Mouse (Mus musculus) G1E (cell line): Measurements from ENCODE around the gene Rora. TPM values are rescaled to one million over a fixed set of nuclear protein-coding genes. Genes with fewer than 3 reads are reported as not detected.

Experiments used
- ATAC-seq: 2 replicates; pipeline ENCODE4 v1.8.0; 2016; ENCODE audit warnings: mild to moderate bottlenecking; ENCODE audit not compliant: insufficient number of reproducible peaks, poor library complexity, low FRiP score, severe bottlenecking; ENCODE audit errors: extremely low read depth
- DNase-seq: peaks from one replicate; pipeline ENCODE4 v3.0.0; 2012; ENCODE audit warnings: low spot score
- H3K27me3 ChIP-seq: 2 replicates; pipeline ENCODE4 v1.6.1; 2012; ENCODE audit warnings: mild to moderate bottlenecking, low read length, inconsistent platforms; ENCODE audit not compliant: insufficient read depth
- H3K36me3 ChIP-seq: replicated peaks from 2 replicates; pipeline ENCODE3; 2012; ENCODE audit warnings: mild to moderate bottlenecking, inconsistent platforms
- H3K4me1 ChIP-seq: 2 replicates; pipeline ENCODE4 v1.6.1; 2012; ENCODE audit warnings: low read depth, low read length, inconsistent platforms, mixed read lengths; ENCODE audit not compliant: insufficient read depth
- H3K4me3 ChIP-seq: 2 replicates; pipeline ENCODE4 v1.5.1; 2012; ENCODE audit warnings: low read depth, mild to moderate bottlenecking, inconsistent platforms, low read length, moderate library complexity, mixed read lengths
- H3K9me3 ChIP-seq: replicated peaks from 2 replicates; pipeline ENCODE4 v1.6.1; 2012; ENCODE audit warnings: inconsistent platforms
- CTCF ChIP-seq: IDR thresholded peaks from 2 replicates; pipeline ENCODE4 v1.5.1; 2012; ENCODE audit warnings: low read depth, low read length, inconsistent platforms, mixed read lengths
- GATA1 ChIP-seq: IDR thresholded peaks from 2 replicates; pipeline ENCODE4 v1.6.1; 2012; ENCODE audit warnings: borderline replicate concordance, low read length, inconsistent platforms, mixed read lengths
- GATA2 ChIP-seq: IDR thresholded peaks from 2 replicates; pipeline ENCODE4 v1.6.1; 2012; ENCODE audit warnings: low read depth, low read length, inconsistent platforms, borderline replicate concordance
- POLR2AphosphoS5 ChIP-seq: IDR thresholded peaks from 2 replicates; pipeline ENCODE4 v1.6.1; 2012; ENCODE audit warnings: low read depth, low read length, inconsistent platforms; ENCODE audit not compliant: insufficient replicate concordance
- TAL1 ChIP-seq: conservative IDR thresholded peaks from 2 replicates; pipeline ENCODE4 v1.6.1; 2012; ENCODE audit warnings: low read depth, low read length, inconsistent platforms, mixed read lengths
- polyA plus RNA-seq: library from polyadenylated mRNA; stranded (reverse); fragments of >175 nt; gene quantifications from 2 replicates; pipeline ENCODE4 v1.2.3, GENCODE M21; 2012
- total RNA-seq, 2 experiments: library from RNA; stranded (forward) in 1 of 2; stranded (reverse) in 1 of 2; fragments of 200-1000 nt in 1 of 2; fragments of >200 nt in 1 of 2; fragmentation: Nextera tagmentation in 1 of 2; gene quantifications; 2 replicates each; pipeline ENCODE4 v1.2.3; 2014 to 2017

The Rora gene
- total and polyA plus RNA-seq, 3 experiments = 0.11 TPM; not detected in 2

- ATAC-seq (no peak), DNase-seq (no peak)
- H3K9me3 ChIP-seq = peaks cover 6% of the 10 kb centered on the region
- H3K4me1 ChIP-seq = no peaks in the 10 kb centered on the region
- no peaks in the 10 kb centered on the region for H3K36me3 ChIP-seq
- no peaks in the 10 kb centered on the region for H3K27me3 ChIP-seq
- H3K4me3 ChIP-seq = no peak overlapping the region
- TF ChIP-seq GATA2 = no peak
- no peak for TF ChIP-seq POLR2AphosphoS5
- no peak for TF ChIP-seq CTCF
- TF ChIP-seq TAL1 = no peak
- no peak for TF ChIP-seq GATA1
These were observed 616.8 kb downstream of the Rora start for GRCm38 (mm10) chr9:69270374-69270773.

GRCm38 (mm10) chr9:69270931-69271330 is 617.3 kb downstream of the Rora start:
- no peak for TF ChIP-seq TAL1
- no peak for TF ChIP-seq GATA2
- TF ChIP-seq POLR2AphosphoS5 = no peak
- TF ChIP-seq CTCF = no peak
- no peak for TF ChIP-seq GATA1
- no peak overlapping the region for H3K4me3 ChIP-seq
- no peaks in the 10 kb centered on the region for H3K27me3 ChIP-seq
- ATAC-seq = no peak
- no peak for DNase-seq
- no peaks in the 10 kb centered on the region for H3K36me3 ChIP-seq
- H3K4me1 ChIP-seq = no peaks in the 10 kb centered on the region
- peaks cover 6% of the 10 kb centered on the region for H3K9me3 ChIP-seq

DNA sequence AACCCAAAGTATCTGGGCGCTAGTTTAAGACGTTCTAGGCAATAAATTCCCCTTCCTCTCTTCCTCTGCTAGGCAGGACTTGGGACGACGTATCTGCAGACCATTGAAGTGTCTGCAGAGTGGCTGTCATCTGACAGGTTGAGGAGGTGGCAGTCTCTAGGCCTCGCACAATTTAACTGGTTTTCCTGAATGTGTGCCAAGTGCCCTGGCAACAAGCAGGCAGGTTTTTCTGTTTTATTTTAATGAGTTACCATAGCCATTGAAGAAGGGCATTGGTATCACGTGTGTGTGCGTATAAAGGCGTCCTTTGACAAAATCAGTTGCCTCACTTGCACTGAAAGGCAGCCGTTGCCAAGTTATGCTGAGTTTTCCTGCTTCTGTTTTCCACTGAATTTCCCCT is 619.3 kb downstream of the Rora start:
- DNase-seq (no peak), ATAC-seq (no peak)
- Histone ChIP-seq H3K4me3 (no peak overlapping the region), H3K4me1 (no peaks in the 10 kb centered on the region), H3K9me3 (peaks cover 16% of the 10 kb centered on the region), H3K27me3 (no peaks in the 10 kb centered on the region), H3K36me3 (no peaks in the 10 kb centered on the region)
- TF ChIP-seq CTCF (no peak), TAL1 (no peak), GATA1 (no peak), POLR2AphosphoS5 (no peak), GATA2 (no peak)

GRCm38 (mm10) chr9:69274766-69275485 is 621.3 kb downstream of the Rora start:
- Histone ChIP-seq H3K4me3 (no peak overlapping the region), H3K36me3 (no peaks in the 10 kb centered on the region), H3K27me3 (no peaks in the 10 kb centered on the region), H3K4me1 (no peaks in the 10 kb centered on the region), H3K9me3 (peaks cover 16% of the 10 kb centered on the region)
- TF ChIP-seq GATA1 (no peak), GATA2 (no peak), POLR2AphosphoS5 (no peak), TAL1 (no peak), CTCF (no peak)
- ATAC-seq = no peak
- DNase-seq = no peak

DNA sequence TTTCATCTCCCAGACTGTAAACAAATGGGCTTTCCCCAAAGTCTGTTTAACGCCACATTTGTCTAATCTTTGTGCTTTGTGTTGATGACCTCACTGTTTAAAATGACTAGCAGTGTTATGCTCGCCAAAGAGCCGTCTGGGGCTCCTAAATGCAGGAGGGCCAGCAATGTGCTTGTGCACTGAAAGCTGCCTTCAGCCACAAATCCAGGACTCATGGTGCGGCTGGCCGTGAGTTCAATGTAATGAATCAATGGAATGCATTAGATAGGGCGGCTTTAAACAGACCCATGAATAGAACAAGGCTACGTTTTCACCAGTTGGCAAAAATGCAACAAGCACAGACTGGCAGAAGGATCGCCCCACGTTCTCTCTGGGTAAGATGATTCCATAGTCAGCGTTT is 623.7 kb downstream of the Rora start:
- DNase-seq (no peak), ATAC-seq (no peak)
- no peaks in the 10 kb centered on the region for H3K4me1 ChIP-seq
- peaks cover 13% of the 10 kb centered on the region for H3K9me3 ChIP-seq
- no peaks in the 10 kb centered on the region for H3K27me3 ChIP-seq
- no peaks in the 10 kb centered on the region for H3K36me3 ChIP-seq
- H3K4me3 ChIP-seq = no peak overlapping the region
- TF ChIP-seq TAL1 (no peak), GATA2 (no peak), CTCF (no peak), GATA1 (no peak), POLR2AphosphoS5 (no peak)

DNA sequence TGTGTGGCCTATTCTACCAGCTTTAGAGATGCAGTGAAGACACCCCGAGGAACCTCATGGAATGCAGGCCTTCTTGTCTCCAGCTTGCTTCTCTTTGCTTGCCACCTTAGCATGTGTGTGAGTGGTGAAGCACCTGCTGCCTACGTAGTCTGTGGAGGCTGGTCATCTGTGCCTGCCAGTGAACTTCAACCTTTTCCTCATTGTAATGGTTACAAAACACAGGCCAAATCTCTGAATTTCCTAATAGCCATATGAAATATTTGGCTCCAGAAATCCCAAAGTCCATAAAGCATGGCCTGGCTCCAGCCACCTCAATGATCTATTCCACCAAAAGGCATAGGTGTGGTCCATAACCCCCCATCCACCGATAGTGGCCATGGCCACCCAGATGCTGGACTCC is 631.4 kb downstream of the Rora start:
- H3K4me3 ChIP-seq = no peak overlapping the region

More for the DNA sequence above, 631.4 kb downstream of the Rora start:
- Histone ChIP-seq H3K36me3 (no peaks in the 10 kb centered on the region), H3K9me3 (peaks cover 15% of the 10 kb centered on the region), H3K4me1 (no peaks in the 10 kb centered on the region), H3K27me3 (no peaks in the 10 kb centered on the region)
- ATAC-seq (no peak), DNase-seq (no peak)
- TF ChIP-seq GATA1 = no peak
- TF ChIP-seq GATA2 = no peak
- TF ChIP-seq TAL1 = no peak
- no peak for TF ChIP-seq POLR2AphosphoS5
- TF ChIP-seq CTCF = no peak
